Mouse (Mus musculus) heart, adult 2 months (tissue): ENCODE results near the gene Hipk2. TPM values are rescaled to one million over a fixed set of nuclear protein-coding genes. Genes with fewer than 3 reads are reported as not detected.

ENCODE experiments used
- DNase-seq, 2 experiments: peaks; one replicate each; pipeline ENCODE4 v3.0.0; 2021
- H3K27ac ChIP-seq: fragments of 200-600 bp; 2 replicates; pipeline ENCODE4 v1.8.1; 2022
- H3K27me3 ChIP-seq: fragments of 200-500 bp; 2 replicates; pipeline ENCODE4 v1.6.1; 2012; ENCODE audit warnings: mild to moderate bottlenecking, low read length, inconsistent platforms, mixed read lengths; ENCODE audit not compliant: control insufficient read depth, insufficient read depth
- H3K36me3 ChIP-seq: fragments of 200-500 bp; 2 replicates; pipeline ENCODE4 v1.6.1; 2012; ENCODE audit warnings: low read length, inconsistent platforms; ENCODE audit not compliant: control insufficient read depth, insufficient read depth
- H3K4me1 ChIP-seq: fragments of 200-500 bp; 2 replicates; pipeline ENCODE4 v1.6.1; 2011; ENCODE audit warnings: low read length; ENCODE audit not compliant: control insufficient read depth, insufficient read depth
- H3K4me3 ChIP-seq: fragments of 200-600 bp; 2 replicates; pipeline ENCODE4 v1.8.1; 2022
- H3K79me2 ChIP-seq: fragments of 200-500 bp; replicated peaks from 2 replicates; pipeline ENCODE4 v1.6.1; 2012; ENCODE audit warnings: mild to moderate bottlenecking, inconsistent platforms, low read length, moderate library complexity, mixed read lengths; ENCODE audit not compliant: control insufficient read depth, insufficient read depth
- H3K9ac ChIP-seq: fragments of 200-500 bp; 2 replicates; pipeline ENCODE4 v1.6.1; 2012; ENCODE audit warnings: low read depth, mild to moderate bottlenecking, control low read depth, inconsistent platforms, low read length, mixed read lengths
- CTCF ChIP-seq: fragments of 200-600 bp; IDR thresholded peaks from 2 replicates; pipeline ENCODE4 v1.8.1; 2022; ENCODE audit warnings: antibody characterized with exemption, mild to moderate bottlenecking, moderate library complexity
- EP300 ChIP-seq: fragments of 200-500 bp; IDR thresholded peaks from 2 replicates; pipeline ENCODE4 v1.6.1; 2011; ENCODE audit warnings: low read depth, low read length, control low read depth; ENCODE audit not compliant: insufficient read depth
- POLR2A ChIP-seq: fragments of 200-500 bp; IDR thresholded peaks from 2 replicates; pipeline ENCODE4 v1.6.1; 2011; ENCODE audit warnings: mild to moderate bottlenecking, low read depth, low read length, control low read depth; ENCODE audit not compliant: insufficient read depth
- WGBS: fragments of 180-500 bp; shearing (Covaris S2); methylation state at CpG from one replicate; pipeline ENCODE4 v1.1.7; 2018; 5-methylcytosine and 5-hydroxymethylcytosine counted together
- intact Hi-C: fragments of 180-260 bp; cut with DNase I; formaldehyde crosslinking; loops from one replicate; pipeline ENCODE4 v1.15.1; 2025
- polyA plus RNA-seq: library from polyadenylated mRNA; depleted of rRNA; stranded (reverse); fragments of >200 nt; gene quantifications from 2 replicates; pipeline ENCODE4 v1.2.3, GENCODE M21; 2012
- total RNA-seq, 2 experiments: library from RNA; stranded (reverse); gene quantifications; 2 replicates each; pipeline ENCODE4 v1.2.3; 2021

The Hipk2 gene
- total and polyA plus RNA-seq, 3 experiments, result 35.9 to 98.5 (median 91.0) TPM

DNA sequence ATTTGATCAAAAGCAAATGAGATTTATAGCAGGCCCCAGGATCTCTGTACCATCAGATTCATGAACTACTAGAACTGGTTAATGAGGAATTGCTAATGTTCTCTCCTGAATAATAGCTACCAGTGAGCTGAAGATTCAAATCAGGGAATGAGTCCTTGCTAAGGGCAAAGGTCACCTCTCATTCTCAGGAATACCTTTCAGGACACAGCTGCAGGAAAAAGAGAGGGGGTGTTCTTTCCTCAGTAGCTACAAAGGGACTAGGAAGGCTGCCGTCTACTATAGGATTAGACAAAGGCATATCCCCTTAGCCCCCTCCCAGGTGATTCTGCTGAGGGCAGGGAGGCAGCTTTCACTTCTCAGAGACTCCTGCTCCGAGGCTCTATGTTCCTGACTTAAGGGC, 5.9 kb downstream of the Hipk2 start:
- intact Hi-C loops, result loop anchor here (10.0 kb wide), 1 partner anchor 335 kb away; the partner anchor contains the start of gene Fmc1
- no peaks in the 10 kb centered on the region for H3K36me3 ChIP-seq
- TF ChIP-seq EP300 (no peak), POLR2A (no peak), CTCF (no peak)
- no peak for DNase-seq
- no peaks in the 10 kb centered on the region for H3K27me3 ChIP-seq
- no peak overlapping the region for H3K9ac ChIP-seq
- H3K4me3 ChIP-seq, result no peak overlapping the region
- WGBS, result 44% methylated on average over 2 of the region's 2 CpGs
- no peaks in the 10 kb centered on the region; the same call in 1 of the 2 replicates for H3K79me2 ChIP-seq
- peaks cover 1% of the 10 kb centered on the region for H3K4me1 ChIP-seq
- no peak overlapping the region for H3K27ac ChIP-seq

DNA sequence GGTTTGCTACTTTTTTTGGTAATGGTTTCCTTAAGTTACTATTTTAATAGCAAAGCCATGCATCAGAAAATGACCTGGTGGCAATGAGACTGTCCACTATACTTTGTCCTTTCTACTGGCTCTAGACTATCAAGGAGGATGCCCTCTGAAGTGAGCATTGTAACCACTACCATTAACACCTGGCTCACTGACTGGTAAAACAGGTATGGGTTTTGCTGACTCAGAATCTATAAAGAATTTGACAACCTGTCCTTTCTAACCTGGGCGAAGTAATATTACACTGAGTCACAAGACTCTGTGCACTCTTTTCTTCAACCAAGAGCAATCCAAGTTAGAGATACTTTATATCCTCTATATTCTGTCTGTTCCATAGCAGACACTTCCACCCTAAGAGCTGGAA, 7.0 kb downstream of the Hipk2 start:
- Histone ChIP-seq H3K9ac (no peak overlapping the region), H3K79me2 (no peaks in the 10 kb centered on the region; the same call in none of the 2 replicates), H3K36me3 (no peaks in the 10 kb centered on the region), H3K27me3 (no peaks in the 10 kb centered on the region), H3K4me3 (no peak overlapping the region), H3K4me1 (peaks cover 1% of the 10 kb centered on the region), H3K27ac (no peak overlapping the region)
- no peak for DNase-seq
- no peak for TF ChIP-seq POLR2A
- TF ChIP-seq CTCF, result no peak
- TF ChIP-seq EP300, result no peak
- 93% methylated on average over 1 of the region's 1 CpGs for WGBS
- intact Hi-C loops, result no loop called here

DNA sequence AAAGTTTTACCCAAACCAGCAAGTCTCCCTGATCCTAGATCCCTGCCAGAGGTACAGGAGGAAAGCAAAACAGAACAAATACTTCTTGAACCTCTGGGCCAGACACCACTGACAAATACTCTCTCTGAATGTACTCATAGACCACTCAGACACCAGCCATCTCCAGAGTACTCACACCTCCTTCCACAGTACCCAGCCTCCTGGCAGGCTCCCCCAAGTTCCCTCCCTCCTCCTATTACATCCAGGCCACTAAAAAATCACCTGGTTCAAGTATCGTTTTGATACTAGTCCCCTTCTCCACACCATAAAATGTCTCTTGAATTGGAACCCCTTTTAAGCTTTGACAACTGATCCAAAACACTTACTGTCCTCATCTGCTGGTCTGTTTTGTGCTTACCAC, 8.7 kb downstream of the Hipk2 start:
- peaks cover 2% of the 10 kb centered on the region; the same call in 1 of the 2 replicates for H3K36me3 ChIP-seq
- no peak overlapping the region for H3K4me3 ChIP-seq
- no peak overlapping the region for H3K27ac ChIP-seq
- no peaks in the 10 kb centered on the region for H3K27me3 ChIP-seq
- H3K9ac ChIP-seq, result no peak overlapping the region
- 69% methylated on average over 1 of the region's 1 CpGs for WGBS
- no peak for DNase-seq
- intact Hi-C loops, result no loop called here
- TF ChIP-seq POLR2A, result no peak
- TF ChIP-seq CTCF, result no peak
- no peak for TF ChIP-seq EP300
- peaks cover 1% of the 10 kb centered on the region for H3K4me1 ChIP-seq
- no peaks in the 10 kb centered on the region; the same call in none of the 2 replicates for H3K79me2 ChIP-seq

DNA sequence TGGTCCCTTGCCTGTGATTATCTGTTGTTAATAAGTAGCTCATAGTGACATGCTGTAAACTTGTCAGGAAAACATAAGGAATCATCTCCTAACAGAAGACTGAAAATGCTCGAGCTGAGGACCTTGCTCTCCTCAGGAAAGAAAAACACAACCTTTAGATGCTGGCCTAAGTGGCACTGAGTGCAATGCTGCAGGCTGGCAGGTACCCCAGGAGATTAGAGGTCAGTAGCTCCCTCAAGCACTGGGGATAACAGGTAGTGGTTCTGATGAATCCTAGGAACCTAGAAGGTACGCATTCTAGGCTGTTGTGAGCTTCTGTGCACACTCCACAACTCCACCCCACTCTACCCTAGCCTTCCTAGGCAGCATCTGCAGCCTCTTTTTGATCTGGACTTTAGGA, 9.2 kb downstream of the Hipk2 start:
- Histone ChIP-seq H3K27ac (no peak overlapping the region), H3K27me3 (no peaks in the 10 kb centered on the region), H3K79me2 (no peaks in the 10 kb centered on the region; the same call in none of the 2 replicates), H3K4me1 (peaks cover 1% of the 10 kb centered on the region; the same call in 1 of the 2 replicates), H3K9ac (no peak overlapping the region), H3K4me3 (no peak overlapping the region), H3K36me3 (peaks cover 2% of the 10 kb centered on the region; the same call in 1 of the 2 replicates)
- no peak for DNase-seq
- WGBS, result 66% methylated on average over 2 of the region's 2 CpGs
- TF ChIP-seq POLR2A (no peak), EP300 (no peak), CTCF (no peak)
- intact Hi-C loops, result no loop called here

GRCm38 (mm10) chr6:38866357-38866756, 9.6 kb downstream of the Hipk2 start:
- no peak overlapping the region for H3K4me3 ChIP-seq
- H3K79me2 ChIP-seq, result peaks cover under 1% of the 10 kb centered on the region
- WGBS, result 77% methylated on average over 1 of the region's 1 CpGs
- H3K27ac ChIP-seq, result no peak overlapping the region
- peaks cover 1% of the 10 kb centered on the region; the same call in 1 of the 2 replicates for H3K4me1 ChIP-seq
- DNase-seq, result no peak
- H3K36me3 ChIP-seq, result peaks cover 2% of the 10 kb centered on the region; the same call in 1 of the 2 replicates
- TF ChIP-seq EP300, result no peak
- TF ChIP-seq CTCF, result no peak
- no peak for TF ChIP-seq POLR2A
- H3K9ac ChIP-seq, result no peak overlapping the region
- intact Hi-C loops, result no loop called here
- H3K27me3 ChIP-seq, result no peaks in the 10 kb centered on the region

DNA sequence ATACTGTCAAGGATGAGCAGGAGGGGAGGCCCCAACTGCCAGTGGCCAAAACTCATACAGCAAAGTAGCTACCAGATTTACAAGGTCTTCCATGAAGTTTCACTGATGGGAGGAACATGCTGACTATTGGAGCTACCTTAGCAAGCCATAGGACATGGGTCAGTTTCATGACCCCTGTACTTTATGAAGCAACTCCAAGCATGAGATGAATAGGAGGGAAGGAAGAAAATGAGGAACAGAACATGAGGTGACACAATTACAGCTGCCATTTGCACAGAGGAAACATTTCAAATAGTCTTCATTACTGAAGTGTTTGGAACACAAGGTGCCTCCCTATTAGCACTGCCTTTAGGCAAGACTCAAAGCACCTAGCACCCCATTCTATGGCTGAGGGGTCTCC, 10.2 kb downstream of the Hipk2 start:
- Histone ChIP-seq H3K9ac (no peak overlapping the region), H3K4me1 (peaks cover 1% of the 10 kb centered on the region; the same call in 1 of the 2 replicates), H3K27me3 (no peaks in the 10 kb centered on the region), H3K4me3 (no peak overlapping the region), H3K36me3 (peaks cover 2% of the 10 kb centered on the region; the same call in 1 of the 2 replicates), H3K79me2 (peaks cover 3% of the 10 kb centered on the region), H3K27ac (no peak overlapping the region)
- intact Hi-C loops, result no loop called here
- DNase-seq, result no peak
- TF ChIP-seq EP300 (no peak), CTCF (no peak), POLR2A (no peak)
